Mouse (Mus musculus) heart, adult 2 months (tissue): ENCODE measurements at regions not wholly inside any gene's neighbourhood (a gene's known extent, or its start where the extent isn't known, plus 50 kb on each side); places are given as distances from the start of the nearest gene placed in this dataset.

Source experiments
- DNase-seq, 2 experiments: peaks; one replicate each; pipeline ENCODE4 v3.0.0; 2021
- H3K27ac ChIP-seq: fragments of 200-600 bp; 2 replicates; pipeline ENCODE4 v1.8.1; 2022
- H3K27me3 ChIP-seq: fragments of 200-500 bp; 2 replicates; pipeline ENCODE4 v1.6.1; 2012; ENCODE audit warnings: mild to moderate bottlenecking, low read length, inconsistent platforms, mixed read lengths; ENCODE audit not compliant: control insufficient read depth, insufficient read depth
- H3K36me3 ChIP-seq: fragments of 200-500 bp; 2 replicates; pipeline ENCODE4 v1.6.1; 2012; ENCODE audit warnings: low read length, inconsistent platforms; ENCODE audit not compliant: control insufficient read depth, insufficient read depth
- H3K4me1 ChIP-seq: fragments of 200-500 bp; 2 replicates; pipeline ENCODE4 v1.6.1; 2011; ENCODE audit warnings: low read length; ENCODE audit not compliant: control insufficient read depth, insufficient read depth
- H3K4me3 ChIP-seq: fragments of 200-600 bp; 2 replicates; pipeline ENCODE4 v1.8.1; 2022
- H3K79me2 ChIP-seq: fragments of 200-500 bp; replicated peaks from 2 replicates; pipeline ENCODE4 v1.6.1; 2012; ENCODE audit warnings: mild to moderate bottlenecking, inconsistent platforms, low read length, moderate library complexity, mixed read lengths; ENCODE audit not compliant: control insufficient read depth, insufficient read depth
- H3K9ac ChIP-seq: fragments of 200-500 bp; 2 replicates; pipeline ENCODE4 v1.6.1; 2012; ENCODE audit warnings: low read depth, mild to moderate bottlenecking, control low read depth, inconsistent platforms, low read length, mixed read lengths
- CTCF ChIP-seq: fragments of 200-600 bp; IDR thresholded peaks from 2 replicates; pipeline ENCODE4 v1.8.1; 2022; ENCODE audit warnings: antibody characterized with exemption, mild to moderate bottlenecking, moderate library complexity
- EP300 ChIP-seq: fragments of 200-500 bp; IDR thresholded peaks from 2 replicates; pipeline ENCODE4 v1.6.1; 2011; ENCODE audit warnings: low read depth, low read length, control low read depth; ENCODE audit not compliant: insufficient read depth
- POLR2A ChIP-seq: fragments of 200-500 bp; IDR thresholded peaks from 2 replicates; pipeline ENCODE4 v1.6.1; 2011; ENCODE audit warnings: mild to moderate bottlenecking, low read depth, low read length, control low read depth; ENCODE audit not compliant: insufficient read depth
- WGBS: fragments of 180-500 bp; shearing (Covaris S2); methylation state at CpG from one replicate; pipeline ENCODE4 v1.1.7; 2018; 5-methylcytosine and 5-hydroxymethylcytosine counted together
- intact Hi-C: fragments of 180-260 bp; cut with DNase I; formaldehyde crosslinking; loops from one replicate; pipeline ENCODE4 v1.15.1; 2025

DNA sequence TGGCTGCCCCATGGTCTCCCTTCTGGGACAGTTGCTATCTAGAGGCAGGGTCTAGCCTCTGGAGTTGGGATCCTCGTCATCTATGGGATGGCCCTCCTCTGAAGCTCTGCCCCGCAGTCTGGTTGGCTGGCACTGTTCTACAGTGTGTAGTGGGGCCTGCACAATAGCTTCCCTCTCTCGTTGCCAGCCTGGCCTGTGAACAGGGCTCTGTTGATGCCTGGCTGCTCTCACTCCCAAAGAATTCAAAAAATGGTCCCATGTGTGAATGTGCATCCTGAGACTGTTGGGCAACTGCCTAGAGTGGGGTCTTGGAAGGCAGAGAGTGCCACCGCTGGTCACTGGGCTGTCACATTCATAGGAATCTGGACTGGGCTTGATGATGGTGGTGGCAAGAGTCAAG is 53.8 kb upstream of the Ccnd1 start:
- Histone ChIP-seq H3K27me3 (no peaks in the 10 kb centered on the region), H3K27ac (no peak overlapping the region), H3K36me3 (no peaks in the 10 kb centered on the region), H3K9ac (no peak overlapping the region), H3K4me3 (no peak overlapping the region), H3K4me1 (peaks cover 17% of the 10 kb centered on the region), H3K79me2 (no peaks in the 10 kb centered on the region)
- intact Hi-C loops = no loop called here
- TF ChIP-seq CTCF (no peak), POLR2A (no peak), EP300 (no peak)
- WGBS = 90% methylated on average over 4 of the region's 4 CpGs
- no peak for DNase-seq

DNA sequence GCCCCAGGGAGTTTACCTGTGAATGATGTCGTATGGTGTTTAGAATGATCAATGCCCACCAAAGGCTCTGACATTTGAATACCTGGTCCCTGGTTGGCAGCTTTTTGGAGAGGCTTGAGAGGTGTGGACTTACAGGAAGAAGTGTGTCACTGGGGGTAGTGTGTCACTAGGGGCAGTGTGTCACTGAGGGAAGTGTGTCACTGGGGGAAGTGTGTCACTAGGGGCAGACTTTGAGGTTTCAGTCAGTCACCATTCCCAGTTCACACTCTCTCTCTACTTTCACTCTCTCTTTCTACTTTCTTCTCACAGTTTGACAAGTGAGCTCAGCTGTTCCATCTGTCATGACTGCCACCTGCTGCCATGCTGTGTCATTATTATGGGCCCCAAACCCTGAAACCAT is 52.0 kb upstream of the Ccnd1 start:
- no peak overlapping the region for H3K9ac ChIP-seq
- H3K4me3 ChIP-seq = no peak overlapping the region
- 98% methylated on average over 1 of the region's 1 CpGs for WGBS
- no peaks in the 10 kb centered on the region for H3K36me3 ChIP-seq
- DNase-seq = no peak
- TF ChIP-seq POLR2A = no peak
- 0 out of 2 replicates have a peak, but pooled peaks have one; percentile 3 for TF ChIP-seq CTCF
- TF ChIP-seq EP300 = no peak
- no peaks in the 10 kb centered on the region for H3K27me3 ChIP-seq
- H3K27ac ChIP-seq = no peak overlapping the region
- peaks cover 9% of the 10 kb centered on the region for H3K4me1 ChIP-seq
- intact Hi-C loops = no loop called here
- no peaks in the 10 kb centered on the region for H3K79me2 ChIP-seq
